Mouse (Mus musculus): ENCODE results near the gene Micu2.

DNA sequence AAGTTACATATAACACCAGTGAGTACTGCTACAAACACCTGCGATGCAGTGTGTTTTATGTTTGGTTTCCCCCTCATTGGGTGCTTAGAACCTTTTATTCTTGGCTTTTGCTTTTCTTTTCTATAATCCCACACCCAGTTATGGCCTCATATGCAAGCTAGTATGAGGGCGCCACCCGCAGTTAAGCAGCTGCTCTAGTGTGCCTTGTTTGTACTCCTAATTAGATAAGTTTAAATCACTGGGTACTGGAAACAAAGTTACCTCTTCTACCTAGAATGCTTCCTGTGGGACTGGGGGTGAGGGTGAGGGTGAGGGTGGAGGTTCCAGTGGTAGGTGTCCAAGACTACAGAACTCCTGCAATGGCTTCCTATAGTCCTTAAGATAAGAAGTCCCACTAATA is 2.9 kb downstream of the Micu2 start:
- no peak for TF ChIP-seq GATA1 (IDR thresholded peaks at IDR 0.05; ENCODE audit: borderline replicate concordance, low read length)
- no peak for TF ChIP-seq FLI1 (IDR thresholded peaks at IDR 0.05; ENCODE audit: low read length)
